Mouse (Mus musculus): Measurements from ENCODE around the gene Setd4. TPM values are rescaled to one million over a fixed set of nuclear protein-coding genes. Genes with fewer than 3 reads are reported as not detected.

Setd4 gene
- polyA plus RNA-seq, 1 experiment from 2014 or later: 11.5 TPM

DNA sequence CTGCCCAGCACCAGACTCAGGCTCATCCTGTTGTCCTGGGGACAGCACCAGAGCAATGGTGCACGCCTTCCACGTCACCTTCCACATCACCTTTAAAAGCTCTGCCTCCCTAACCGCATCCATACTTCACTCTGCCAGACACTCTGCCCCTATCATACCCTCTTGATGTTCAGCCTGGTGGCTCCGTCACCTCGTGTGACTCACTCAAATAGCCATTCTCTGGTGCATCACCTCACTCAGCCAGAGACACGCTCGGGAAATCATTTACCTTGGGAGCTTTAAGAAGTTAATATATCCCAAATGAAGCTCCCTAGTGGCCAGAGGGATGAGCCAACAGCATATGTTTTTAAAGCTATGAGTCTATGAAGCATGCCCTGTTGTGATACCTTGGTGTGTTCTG, 7.1 kb downstream of the Setd4 start:
- no peak overlapping the region for H3K4me2 ChIP-seq (replicated peaks; ENCODE audit: low read depth, low read length)
- no peaks in the 10 kb centered on the region for H3K27me3 ChIP-seq (ENCODE audit: control insufficient read depth, insufficient read depth, low read length)
- H3K4me1 ChIP-seq (ENCODE audit: control insufficient read depth, insufficient read depth, low read length): no peaks in the 10 kb centered on the region
- ATAC-seq (ENCODE audit: insufficient number of reproducible peaks, insufficient read depth, low FRiP score, low read depth): no peak
- H3K27ac ChIP-seq (ENCODE audit: low read length): no peak overlapping the region
- H3K9ac ChIP-seq (replicated peaks; ENCODE audit: low read depth, low read length): no peak overlapping the region
- H3K36me3 ChIP-seq (ENCODE audit: control insufficient read depth, insufficient read depth, low read length): no peaks in the 10 kb centered on the region; the same call in 1 of the 2 replicates
- 95% methylated on average over 7 of the region's 7 CpGs for WGBS
- no peak overlapping the region for H3K4me3 ChIP-seq (ENCODE audit: low read depth, low read length)
- no peaks in the 10 kb centered on the region for H3K9me3 ChIP-seq (ENCODE audit: control insufficient read depth, low read depth, low read length)

GRCm38 (mm10) chr16:93595766-93596165, 8.1 kb downstream of the Setd4 start:
- H3K4me1 ChIP-seq (ENCODE audit: control insufficient read depth, insufficient read depth, low read length): no peaks in the 10 kb centered on the region
- H3K27ac ChIP-seq (ENCODE audit: low read length): no peak overlapping the region
- WGBS: 77% methylated on average over 5 of the region's 5 CpGs
- H3K4me2 ChIP-seq (replicated peaks; ENCODE audit: low read depth, low read length): no peak overlapping the region
- H3K4me3 ChIP-seq (ENCODE audit: low read depth, low read length): no peak overlapping the region
- peaks cover 3% of the 10 kb centered on the region; the same call in 1 of the 2 replicates for H3K36me3 ChIP-seq (ENCODE audit: control insufficient read depth, insufficient read depth, low read length)
- H3K9me3 ChIP-seq (ENCODE audit: control insufficient read depth, low read depth, low read length): no peaks in the 10 kb centered on the region
- H3K9ac ChIP-seq (replicated peaks; ENCODE audit: low read depth, low read length): no peak overlapping the region
- no peak for ATAC-seq (ENCODE audit: insufficient number of reproducible peaks, insufficient read depth, low FRiP score, low read depth)
- H3K27me3 ChIP-seq (ENCODE audit: control insufficient read depth, insufficient read depth, low read length): no peaks in the 10 kb centered on the region

- Histone ChIP-seq H3K36me3 (ENCODE audit: control insufficient read depth, insufficient read depth, low read length) (peaks cover 13% of the 10 kb centered on the region; the same call in 1 of the 2 replicates), H3K9ac (replicated peaks; ENCODE audit: low read depth, low read length) (no peak overlapping the region), H3K27ac (ENCODE audit: low read length) (no peak overlapping the region), H3K4me3 (ENCODE audit: low read depth, low read length) (no peak overlapping the region), H3K4me2 (replicated peaks; ENCODE audit: low read depth, low read length) (no peak overlapping the region), H3K9me3 (ENCODE audit: control insufficient read depth, low read depth, low read length) (no peaks in the 10 kb centered on the region), H3K4me1 (ENCODE audit: control insufficient read depth, insufficient read depth, low read length) (no peaks in the 10 kb centered on the region), H3K27me3 (ENCODE audit: control insufficient read depth, insufficient read depth, low read length) (no peaks in the 10 kb centered on the region)
- no peak for ATAC-seq (ENCODE audit: insufficient number of reproducible peaks, insufficient read depth, low FRiP score, low read depth)
- 96% methylated on average over 10 of the region's 10 CpGs for WGBS
Observed at GRCm38 (mm10) chr16:93594448-93594847, 9.4 kb downstream of the Setd4 start.

GRCm38 (mm10) chr16:93593406-93593805, 10.5 kb downstream of the Setd4 start:
- H3K27me3 ChIP-seq (ENCODE audit: control insufficient read depth, insufficient read depth, low read length): no peaks in the 10 kb centered on the region
- 89% methylated on average over 8 of the region's 8 CpGs for WGBS
- H3K4me1 ChIP-seq (ENCODE audit: control insufficient read depth, insufficient read depth, low read length): no peaks in the 10 kb centered on the region
- no peak overlapping the region for H3K4me3 ChIP-seq (ENCODE audit: low read depth, low read length)
- ATAC-seq (ENCODE audit: insufficient number of reproducible peaks, insufficient read depth, low FRiP score, low read depth): no peak
- H3K4me2 ChIP-seq (replicated peaks; ENCODE audit: low read depth, low read length): no peak overlapping the region
- no peak overlapping the region for H3K9ac ChIP-seq (replicated peaks; ENCODE audit: low read depth, low read length)
- H3K9me3 ChIP-seq (ENCODE audit: control insufficient read depth, low read depth, low read length): no peaks in the 10 kb centered on the region
- H3K27ac ChIP-seq (ENCODE audit: low read length): no peak overlapping the region
- H3K36me3 ChIP-seq (ENCODE audit: control insufficient read depth, insufficient read depth, low read length): peaks cover 13% of the 10 kb centered on the region; the same call in 1 of the 2 replicates

GRCm38 (mm10) chr16:93592711-93593110, 11.2 kb downstream of the Setd4 start:
- H3K36me3 ChIP-seq (ENCODE audit: control insufficient read depth, insufficient read depth, low read length): peaks cover 13% of the 10 kb centered on the region; the same call in 1 of the 2 replicates
- no peaks in the 10 kb centered on the region for H3K9me3 ChIP-seq (ENCODE audit: control insufficient read depth, low read depth, low read length)
- H3K9ac ChIP-seq (replicated peaks; ENCODE audit: low read depth, low read length): no peak overlapping the region
- no peaks in the 10 kb centered on the region for H3K4me1 ChIP-seq (ENCODE audit: control insufficient read depth, insufficient read depth, low read length)
- ATAC-seq (ENCODE audit: insufficient number of reproducible peaks, insufficient read depth, low FRiP score, low read depth): no peak
- no peak overlapping the region for H3K27ac ChIP-seq (ENCODE audit: low read length)
- H3K27me3 ChIP-seq (ENCODE audit: control insufficient read depth, insufficient read depth, low read length): no peaks in the 10 kb centered on the region
- H3K4me2 ChIP-seq (replicated peaks; ENCODE audit: low read depth, low read length): no peak overlapping the region
- WGBS: 93% methylated on average over 3 of the region's 3 CpGs
- H3K4me3 ChIP-seq (ENCODE audit: low read depth, low read length): no peak overlapping the region

GRCm38 (mm10) chr16:93591450-93592430, 12.1 kb downstream of the Setd4 start:
- Histone ChIP-seq H3K9ac (replicated peaks; ENCODE audit: low read depth, low read length) (no peak overlapping the region), H3K4me3 (ENCODE audit: low read depth, low read length) (no peak overlapping the region), H3K27ac (ENCODE audit: low read length) (no peak overlapping the region), H3K4me1 (ENCODE audit: control insufficient read depth, insufficient read depth, low read length) (no peaks in the 10 kb centered on the region), H3K36me3 (ENCODE audit: control insufficient read depth, insufficient read depth, low read length) (peaks cover 13% of the 10 kb centered on the region; the same call in 1 of the 2 replicates), H3K9me3 (ENCODE audit: control insufficient read depth, low read depth, low read length) (no peaks in the 10 kb centered on the region), H3K4me2 (replicated peaks; ENCODE audit: low read depth, low read length) (no peak overlapping the region), H3K27me3 (ENCODE audit: control insufficient read depth, insufficient read depth, low read length) (no peaks in the 10 kb centered on the region)
- no peak for ATAC-seq (ENCODE audit: insufficient number of reproducible peaks, insufficient read depth, low FRiP score, low read depth)
- 86% methylated on average over 20 of the region's 20 CpGs for WGBS

DNA sequence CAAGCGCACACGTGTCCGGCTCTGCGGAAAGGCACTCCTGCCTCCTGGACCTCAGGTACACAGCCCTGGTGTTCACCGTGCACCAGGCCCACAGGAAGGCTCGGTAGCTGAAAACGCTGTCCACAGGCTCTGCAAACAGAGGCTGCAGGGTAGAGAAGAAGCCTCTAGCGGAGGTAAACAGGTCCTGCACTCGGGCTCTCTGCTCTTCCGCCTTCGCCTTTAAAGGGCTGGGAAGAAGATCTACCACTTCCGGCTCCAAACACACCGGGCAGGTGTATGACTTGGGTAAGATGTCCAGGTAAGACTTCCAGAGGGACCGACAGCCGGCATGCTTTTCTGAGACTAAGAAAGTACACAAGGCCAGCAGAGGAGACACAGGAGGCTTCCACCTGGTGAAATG, 12.9 kb downstream of the Setd4 start:
- WGBS: 76% methylated on average over 15 of the region's 15 CpGs
- ATAC-seq (ENCODE audit: insufficient number of reproducible peaks, insufficient read depth, low FRiP score, low read depth): no peak

GRCm38 (mm10) chr16:93588281-93588680, 15.6 kb downstream of the Setd4 start:
- H3K9ac ChIP-seq (replicated peaks; ENCODE audit: low read depth, low read length): no peak overlapping the region
- H3K9me3 ChIP-seq (ENCODE audit: control insufficient read depth, low read depth, low read length): no peaks in the 10 kb centered on the region
- ATAC-seq (ENCODE audit: insufficient number of reproducible peaks, insufficient read depth, low FRiP score, low read depth): no peak
- H3K4me3 ChIP-seq (ENCODE audit: low read depth, low read length): no peak overlapping the region
- H3K4me2 ChIP-seq (replicated peaks; ENCODE audit: low read depth, low read length): no peak overlapping the region
- no peaks in the 10 kb centered on the region for H3K27me3 ChIP-seq (ENCODE audit: control insufficient read depth, insufficient read depth, low read length)
- 57% methylated on average over 4 of the region's 4 CpGs for WGBS
- no peak overlapping the region for H3K27ac ChIP-seq (ENCODE audit: low read length)
- no peaks in the 10 kb centered on the region for H3K4me1 ChIP-seq (ENCODE audit: control insufficient read depth, insufficient read depth, low read length)
- peaks cover 16% of the 10 kb centered on the region for H3K36me3 ChIP-seq (ENCODE audit: control insufficient read depth, insufficient read depth, low read length)

More for the DNA sequence above, 12.9 kb downstream of the Setd4 start:
- Histone ChIP-seq H3K27ac (ENCODE audit: low read length) (no peak overlapping the region), H3K27me3 (ENCODE audit: control insufficient read depth, insufficient read depth, low read length) (no peaks in the 10 kb centered on the region), H3K9me3 (ENCODE audit: control insufficient read depth, low read depth, low read length) (no peaks in the 10 kb centered on the region), H3K36me3 (ENCODE audit: control insufficient read depth, insufficient read depth, low read length) (peaks cover 13% of the 10 kb centered on the region; the same call in 1 of the 2 replicates), H3K9ac (replicated peaks; ENCODE audit: low read depth, low read length) (no peak overlapping the region), H3K4me2 (replicated peaks; ENCODE audit: low read depth, low read length) (no peak overlapping the region), H3K4me1 (ENCODE audit: control insufficient read depth, insufficient read depth, low read length) (no peaks in the 10 kb centered on the region), H3K4me3 (ENCODE audit: low read depth, low read length) (no peak overlapping the region)

Data from stomach, embryonic 14.5 days (tissue).